Comparison of ENCODE assay signal across 18 mouse cellular contexts in genomic region chr11:85773391-85773790, GRCm38 (mm10). TPM values are rescaled to one million over a fixed set of nuclear protein-coding genes. Genes with fewer than 3 reads are reported as not detected.
"Had no signal": no experiment of that assay in that cellular context is flagged by ENCODE, and none has a peak within 500 bp of the region (broad histone marks: within the 10 kb centered on the region; RNA-seq: fewer than 3 reads in every experiment).

No protein-coding gene starts in this region.

- ATAC-seq: liver, embryonic 12.5 days; lung, postnatal 0 days had no signal

- H3K4me2 ChIP-seq: kidney, embryonic 15.5 days; limb, embryonic 13.5 days; liver, embryonic 12.5 days; liver, embryonic 15.5 days; midbrain, embryonic 11.5 days had no signal

- H3K9me3 ChIP-seq: kidney, embryonic 15.5 days; limb, embryonic 13.5 days; liver, embryonic 12.5 days; liver, embryonic 15.5 days had no signal

- H3K4me3 ChIP-seq: kidney, embryonic 15.5 days; limb, embryonic 13.5 days; liver, embryonic 12.5 days; liver, embryonic 15.5 days had no signal

- H3K9ac ChIP-seq: kidney, embryonic 15.5 days; limb, embryonic 13.5 days; liver, embryonic 12.5 days; liver, embryonic 15.5 days had no signal

- DNase-seq: kidney, adult 11 months; kidney, adult 8-10 months; kidney, postnatal 14 days; kidney, postnatal 4 days; left cerebral cortex, postnatal 4 days; liver; lung, adult 18-20 months; lung, postnatal 4 days; midbrain, embryonic 14.5 days; thymus, adult 18-20 months; thymus, postnatal 36 days had no signal

- H3K27ac ChIP-seq: kidney, embryonic 15.5 days; limb, embryonic 13.5 days; liver, embryonic 12.5 days; liver, embryonic 15.5 days had no signal

- H3K36me3 ChIP-seq: kidney, embryonic 15.5 days; limb, embryonic 13.5 days; liver, embryonic 12.5 days; liver, embryonic 15.5 days had no signal

RNA-seq across cellular contexts. Expression of gene Tbx2, which starts 59.0 kb away (rescaled TPM):
- total RNA-seq: megakaryocyte progenitor cell, adult 5-6 weeks had no signal
